Mouse (Mus musculus): ENCODE data around the gene Fam186b.

DNA sequence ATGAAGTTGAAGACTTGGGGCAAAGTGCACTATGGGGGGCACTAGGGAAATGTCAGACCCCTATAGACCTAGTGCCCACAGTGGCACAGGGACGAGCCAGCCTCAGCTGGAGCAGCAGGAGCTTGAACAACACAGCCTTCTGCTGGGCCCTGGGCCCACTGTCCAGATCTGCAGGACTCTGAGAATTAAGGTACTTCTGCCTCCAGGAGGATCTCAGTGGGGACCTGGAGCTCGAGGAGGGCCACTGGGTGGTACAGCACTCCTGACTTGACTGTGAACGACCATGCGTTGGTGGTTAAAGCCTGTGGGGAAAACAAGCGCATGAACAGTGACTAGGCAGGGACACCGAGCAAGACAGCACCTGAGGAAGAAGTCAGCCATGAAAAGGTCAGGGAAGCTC is 22.4 kb upstream of the Fam186b start:
- no peak for TF ChIP-seq CTCF (IDR thresholded peaks at IDR 0.05; ENCODE audit: low read depth, low read length)
- no peak for TF ChIP-seq POLR2A (IDR thresholded peaks at IDR 0.05; ENCODE audit: extremely low read depth, insufficient read depth, low read length)
